Mouse (Mus musculus): Measurements from ENCODE around the gene Sgms1. TPM values are rescaled to one million over a fixed set of nuclear protein-coding genes. Genes with fewer than 3 reads are reported as not detected.

Sgms1 gene
- polyA plus RNA-seq, 1 experiment, result 8.5 TPM

DNA sequence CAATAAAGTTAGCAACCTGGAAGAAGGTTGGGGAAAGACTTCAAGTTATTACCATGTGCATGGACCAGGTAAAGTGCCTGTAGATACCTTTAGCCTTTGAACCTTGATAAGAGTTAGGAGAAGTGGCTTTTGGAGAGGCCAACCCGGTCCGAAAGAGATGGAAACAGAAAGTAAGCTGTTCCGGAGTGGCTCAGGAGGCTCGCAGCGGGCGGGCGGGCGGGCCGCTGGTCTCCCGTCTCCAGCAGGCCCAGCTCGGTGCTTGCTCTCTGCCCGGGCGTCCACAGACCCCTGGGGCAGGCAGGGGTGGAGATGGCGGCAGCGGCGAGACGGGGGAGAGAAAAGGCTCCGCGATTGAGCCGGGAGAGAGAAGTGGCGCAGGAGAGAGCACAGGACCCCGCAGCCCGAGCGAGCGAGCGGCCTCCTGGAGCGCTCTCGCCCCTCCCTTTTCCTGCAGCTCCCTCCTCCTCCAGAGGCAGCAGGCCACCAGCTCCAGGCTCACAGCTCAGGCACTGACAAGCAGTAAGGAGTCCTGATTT lies 281.7 kb downstream of the Sgms1 start, which contains the start of gene Asah2:
Asah2 (minus strand) TSS at position 441 of the 536 bp plus-strand sequence.
- peak within 1 kb of the TSS; percentile 15 for H3ac ChIP-seq (ENCODE audit: control insufficient read depth, insufficient read length)
- H3K27me3 ChIP-seq (ENCODE audit: control insufficient read depth, insufficient read depth, insufficient read length), result no peaks in the 10 kb centered on the region
- no peaks in the 10 kb centered on the region for H3K79me2 ChIP-seq (ENCODE audit: control insufficient read depth, insufficient read depth)
- no peaks in the 10 kb centered on the region for H3K36me3 ChIP-seq (ENCODE audit: control insufficient read depth, insufficient read depth)
- peak within 1 kb of the TSS; percentile 31 for H3K4me3 ChIP-seq
- TF ChIP-seq CEBPB (IDR thresholded peaks at IDR 0.05; ENCODE audit: insufficient read depth, poor library complexity, severe bottlenecking) (no peak), POLR2A (IDR thresholded peaks at IDR 0.05; ENCODE audit: insufficient read length, low read depth) (peak; percentile 78), MYOD1 (IDR thresholded peaks at IDR 0.05; ENCODE audit: control insufficient read depth in 1 of 3, insufficient read length in 2 of 3, low read depth in 2 of 3) (no peak), POLR2AphosphoS2 (IDR thresholded peaks at IDR 0.05; ENCODE audit: insufficient read length, low read depth) (peak; percentile 52), TCF12 (IDR thresholded peaks at IDR 0.05; ENCODE audit: insufficient read depth, poor library complexity, severe bottlenecking) (no peak)
- H3K4me2 ChIP-seq (ENCODE audit: low read depth), result peak within 1 kb of the TSS; percentile 69

GRCm38 (mm10) chr19:32106750-32107149 lies 282.8 kb downstream of the Sgms1 start:
- Histone ChIP-seq H3K27me3 (ENCODE audit: control insufficient read depth, insufficient read depth, insufficient read length) (no peaks in the 10 kb centered on the region), H3K4me3 (no peak overlapping the region), H3ac (ENCODE audit: control insufficient read depth, insufficient read length) (no peak overlapping the region), H3K36me3 (ENCODE audit: control insufficient read depth, insufficient read depth) (no peaks in the 10 kb centered on the region), H3K79me2 (ENCODE audit: control insufficient read depth, insufficient read depth) (no peaks in the 10 kb centered on the region), H3K4me2 (ENCODE audit: low read depth) (peak overlapping the region; percentile 69)
- no peak for TF ChIP-seq USF1 (IDR thresholded peaks at IDR 0.05; ENCODE audit: low read depth)
- no peak for TF ChIP-seq CEBPB (IDR thresholded peaks at IDR 0.05; ENCODE audit: insufficient read depth, poor library complexity, severe bottlenecking)
- TF ChIP-seq TCF3 (IDR thresholded peaks at IDR 0.05; ENCODE audit: insufficient read length, low read depth), result no peak
- no peak for TF ChIP-seq E2F4 (IDR thresholded peaks at IDR 0.05; ENCODE audit: insufficient read depth)
- no peak for TF ChIP-seq MAX (IDR thresholded peaks at IDR 0.05; ENCODE audit: low read depth)
- TF ChIP-seq MYOD1 (IDR thresholded peaks at IDR 0.05; ENCODE audit: control insufficient read depth in 1 of 3, insufficient read length in 2 of 3, low read depth in 2 of 3), result no peak
- TF ChIP-seq POLR2AphosphoS2 (IDR thresholded peaks at IDR 0.05; ENCODE audit: insufficient read length, low read depth), result no peak
- TF ChIP-seq POLR2A (IDR thresholded peaks at IDR 0.05; ENCODE audit: insufficient read length, low read depth), result no peak
- TF ChIP-seq TCF12 (IDR thresholded peaks at IDR 0.05; ENCODE audit: insufficient read depth, poor library complexity, severe bottlenecking), result no peak
- TF ChIP-seq REST (IDR thresholded peaks at IDR 0.05; ENCODE audit: insufficient read depth, insufficient read length), result no peak
- no peak for TF ChIP-seq SRF (IDR thresholded peaks at IDR 0.05; ENCODE audit: control insufficient read depth, insufficient read length, low read depth)
- no peak for TF ChIP-seq MYOG (IDR thresholded peaks at IDR 0.05; ENCODE audit: control insufficient read depth in 1 of 3, insufficient read depth in 1 of 3, insufficient read length in 2 of 3, low read depth in 2 of 3)

DNA sequence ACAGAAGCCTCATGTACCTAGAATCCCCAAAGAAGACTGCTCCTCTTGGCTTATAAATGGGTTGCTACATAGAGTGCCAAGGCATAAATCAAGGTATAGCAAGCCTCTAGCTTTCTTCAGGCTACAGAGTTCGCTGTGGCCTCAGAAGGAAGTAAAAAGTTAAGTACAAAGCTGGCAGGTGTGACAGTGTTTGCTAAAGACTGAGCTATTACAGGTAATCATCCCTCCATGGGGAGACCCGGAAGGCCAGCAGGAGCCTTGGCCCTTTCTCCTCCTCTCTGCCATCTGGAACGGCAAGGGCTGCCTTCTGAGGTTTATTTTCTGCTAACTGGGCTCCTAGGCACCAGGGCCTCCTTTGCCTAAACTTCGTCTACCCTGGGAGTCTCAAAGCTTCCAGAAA lies 285.3 kb downstream of the Sgms1 start:
- Histone ChIP-seq H3K27me3 (ENCODE audit: control insufficient read depth, insufficient read depth, insufficient read length) (no peaks in the 10 kb centered on the region), H3ac (ENCODE audit: control insufficient read depth, insufficient read length) (no peak overlapping the region), H3K4me2 (ENCODE audit: low read depth) (no peak overlapping the region), H3K79me2 (ENCODE audit: control insufficient read depth, insufficient read depth) (no peaks in the 10 kb centered on the region), H3K36me3 (ENCODE audit: control insufficient read depth, insufficient read depth) (no peaks in the 10 kb centered on the region), H3K4me3 (no peak overlapping the region)
- TF ChIP-seq MAX (IDR thresholded peaks at IDR 0.05; ENCODE audit: low read depth), result no peak
- no peak for TF ChIP-seq SRF (IDR thresholded peaks at IDR 0.05; ENCODE audit: control insufficient read depth, insufficient read length, low read depth)
- no peak for TF ChIP-seq POLR2A (IDR thresholded peaks at IDR 0.05; ENCODE audit: insufficient read length, low read depth)
- TF ChIP-seq MYOD1 (IDR thresholded peaks at IDR 0.05; ENCODE audit: control insufficient read depth in 1 of 3, insufficient read length in 2 of 3, low read depth in 2 of 3), result no peak
- no peak for TF ChIP-seq TCF3 (IDR thresholded peaks at IDR 0.05; ENCODE audit: insufficient read length, low read depth)
- TF ChIP-seq E2F4 (IDR thresholded peaks at IDR 0.05; ENCODE audit: insufficient read depth), result no peak
- no peak for TF ChIP-seq POLR2AphosphoS2 (IDR thresholded peaks at IDR 0.05; ENCODE audit: insufficient read length, low read depth)
- TF ChIP-seq TCF12 (IDR thresholded peaks at IDR 0.05; ENCODE audit: insufficient read depth, poor library complexity, severe bottlenecking), result no peak
- TF ChIP-seq REST (IDR thresholded peaks at IDR 0.05; ENCODE audit: insufficient read depth, insufficient read length), result no peak
- TF ChIP-seq CEBPB (IDR thresholded peaks at IDR 0.05; ENCODE audit: insufficient read depth, poor library complexity, severe bottlenecking), result no peak
- TF ChIP-seq MYOG (IDR thresholded peaks at IDR 0.05; ENCODE audit: control insufficient read depth in 1 of 3, insufficient read depth in 1 of 3, insufficient read length in 2 of 3, low read depth in 2 of 3), result no peak
- no peak for TF ChIP-seq USF1 (IDR thresholded peaks at IDR 0.05; ENCODE audit: low read depth)

DNA sequence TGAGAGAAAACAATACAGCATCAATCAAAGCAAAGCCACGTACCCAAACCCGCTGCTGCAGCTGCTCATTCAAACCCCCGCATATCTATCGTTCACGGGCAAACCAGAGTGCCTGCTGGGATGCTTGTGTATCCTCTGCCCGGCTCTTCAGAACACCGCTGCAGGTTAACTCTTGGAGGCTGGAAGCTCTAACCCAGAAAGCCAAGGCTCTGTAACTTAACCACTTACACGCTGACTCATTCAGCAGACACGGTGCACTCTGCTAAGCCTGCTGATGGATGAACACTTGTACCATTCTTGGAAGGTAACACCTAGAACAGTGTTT lies 286.6 kb downstream of the Sgms1 start:
- Histone ChIP-seq H3K4me2 (ENCODE audit: low read depth) (no peak overlapping the region), H3K4me3 (no peak overlapping the region), H3ac (ENCODE audit: control insufficient read depth, insufficient read length) (no peak overlapping the region), H3K27me3 (ENCODE audit: control insufficient read depth, insufficient read depth, insufficient read length) (no peaks in the 10 kb centered on the region), H3K36me3 (ENCODE audit: control insufficient read depth, insufficient read depth) (no peaks in the 10 kb centered on the region), H3K79me2 (ENCODE audit: control insufficient read depth, insufficient read depth) (no peaks in the 10 kb centered on the region)
- TF ChIP-seq MYOG (IDR thresholded peaks at IDR 0.05; ENCODE audit: control insufficient read depth in 1 of 3, insufficient read depth in 1 of 3, insufficient read length in 2 of 3, low read depth in 2 of 3), result no peak
- TF ChIP-seq POLR2A (IDR thresholded peaks at IDR 0.05; ENCODE audit: insufficient read length, low read depth), result no peak
- TF ChIP-seq TCF12 (IDR thresholded peaks at IDR 0.05; ENCODE audit: insufficient read depth, poor library complexity, severe bottlenecking), result no peak
- TF ChIP-seq CEBPB (IDR thresholded peaks at IDR 0.05; ENCODE audit: insufficient read depth, poor library complexity, severe bottlenecking), result no peak
- no peak for TF ChIP-seq MYOD1 (IDR thresholded peaks at IDR 0.05; ENCODE audit: control insufficient read depth in 1 of 3, insufficient read length in 2 of 3, low read depth in 2 of 3)
- no peak for TF ChIP-seq SRF (IDR thresholded peaks at IDR 0.05; ENCODE audit: control insufficient read depth, insufficient read length, low read depth)
- no peak for TF ChIP-seq TCF3 (IDR thresholded peaks at IDR 0.05; ENCODE audit: insufficient read length, low read depth)
- no peak for TF ChIP-seq USF1 (IDR thresholded peaks at IDR 0.05; ENCODE audit: low read depth)
- TF ChIP-seq E2F4 (IDR thresholded peaks at IDR 0.05; ENCODE audit: insufficient read depth), result no peak
- TF ChIP-seq MAX (IDR thresholded peaks at IDR 0.05; ENCODE audit: low read depth), result no peak
- no peak for TF ChIP-seq POLR2AphosphoS2 (IDR thresholded peaks at IDR 0.05; ENCODE audit: insufficient read length, low read depth)
- no peak for TF ChIP-seq REST (IDR thresholded peaks at IDR 0.05; ENCODE audit: insufficient read depth, insufficient read length)

Measured in myocyte (in vitro differentiated cells).